ENCODE assay signal across 15 mouse cellular contexts in genomic region chr12:72263213-72264103, GRCm38 (mm10).
A peak's percentile ranks its signal among the peaks of the same experiment; 100 is the strongest.
DNase-seq lines count a peak whose midpoint lies in the region; ATAC-seq lines count a peak whose summit lies in the region.
"Had no signal": no experiment of that assay in that cellular context is flagged by ENCODE, and none has a peak within 500 bp of the region (broad histone marks: within the 10 kb centered on the region; RNA-seq: fewer than 3 reads in every experiment).

No protein-coding gene starts in this region.

- H3K9ac ChIP-seq in heart, embryonic 12.5 days = no peak overlapping the region
- H3K9ac ChIP-seq in neural tube, embryonic 13.5 days = no peak overlapping the region
- no peak overlapping the region for H3K9ac ChIP-seq in hindbrain, embryonic 14.5 days
- H3K9ac ChIP-seq in neural tube, embryonic 14.5 days (replicated peaks; ENCODE audit: low read depth, low read length) = no peak overlapping the region
- H3K9ac ChIP-seq: embryonic facial prominence, embryonic 13.5 days; limb, embryonic 15.5 days had no signal

- no peak for ATAC-seq in heart, embryonic 12.5 days (ENCODE audit: insufficient number of reproducible peaks, low FRiP score)
- ATAC-seq in neural tube, embryonic 13.5 days (ENCODE audit: low read depth) = peak; percentile 61; the same call in 1 of the 2 replicates
- no peak for ATAC-seq in hindbrain, embryonic 14.5 days (ENCODE audit: low FRiP score)
- ATAC-seq in neural tube, embryonic 14.5 days (ENCODE audit: low read depth) = no peak

- no peak overlapping the region for H3K4me3 ChIP-seq in heart, embryonic 12.5 days
- H3K4me3 ChIP-seq in neural tube, embryonic 13.5 days = no peak overlapping the region
- no peak overlapping the region for H3K4me3 ChIP-seq in hindbrain, embryonic 14.5 days (replicated peaks; ENCODE audit: low read length)
- H3K4me3 ChIP-seq in neural tube, embryonic 14.5 days (ENCODE audit: low read depth, low read length) = no peak overlapping the region
- H3K4me3 ChIP-seq: embryonic facial prominence, embryonic 13.5 days; limb, embryonic 15.5 days had no signal

- H3K4me2 ChIP-seq in heart, embryonic 12.5 days = 0 out of 2 replicates have a peak overlapping the region, but pooled peaks have one; percentile 10
- H3K4me2 ChIP-seq in neural tube, embryonic 13.5 days = no peak overlapping the region
- no peak overlapping the region for H3K4me2 ChIP-seq in hindbrain, embryonic 14.5 days (replicated peaks)
- no peak overlapping the region for H3K4me2 ChIP-seq in neural tube, embryonic 14.5 days (ENCODE audit: low read depth, low read length)
- H3K4me2 ChIP-seq: embryonic facial prominence, embryonic 13.5 days; limb, embryonic 15.5 days had no signal

- H3K4me1 ChIP-seq in heart, embryonic 12.5 days (replicated peaks) = peaks cover 5% of the 10 kb centered on the region
- peaks cover 29% of the 10 kb centered on the region for H3K4me1 ChIP-seq in neural tube, embryonic 13.5 days (replicated peaks)
- H3K4me1 ChIP-seq in hindbrain, embryonic 14.5 days (replicated peaks; ENCODE audit: control insufficient read depth, insufficient read depth, low read length) = peaks cover 23% of the 10 kb centered on the region
- peaks cover 10% of the 10 kb centered on the region; the same call in 1 of the 2 replicates for H3K4me1 ChIP-seq in neural tube, embryonic 14.5 days (ENCODE audit: control insufficient read depth, insufficient read depth, low read length)
- H3K4me1 ChIP-seq: embryonic facial prominence, embryonic 13.5 days; limb, embryonic 15.5 days had no signal

- WGBS in heart, embryonic 12.5 days = 40% methylated on average over 12 of the region's 12 CpGs
- 75% methylated on average over 12 of the region's 12 CpGs for WGBS in neural tube, embryonic 13.5 days
- WGBS in hindbrain, embryonic 14.5 days = 64% methylated on average over 12 of the region's 12 CpGs
- 73% methylated on average over 12 of the region's 12 CpGs for WGBS in neural tube, embryonic 14.5 days

- H3K27me3 ChIP-seq in heart, embryonic 12.5 days (replicated peaks) = no peaks in the 10 kb centered on the region
- H3K27me3 ChIP-seq in neural tube, embryonic 13.5 days = no peaks in the 10 kb centered on the region
- H3K27me3 ChIP-seq in hindbrain, embryonic 14.5 days (ENCODE audit: control insufficient read depth, insufficient read depth, low read length) = no peaks in the 10 kb centered on the region
- no peaks in the 10 kb centered on the region for H3K27me3 ChIP-seq in neural tube, embryonic 14.5 days (ENCODE audit: control insufficient read depth, insufficient read depth, low read length)
- H3K27me3 ChIP-seq: embryonic facial prominence, embryonic 13.5 days; limb, embryonic 15.5 days had no signal

- H3K36me3 ChIP-seq in heart, embryonic 12.5 days = no peaks in the 10 kb centered on the region
- H3K36me3 ChIP-seq in neural tube, embryonic 13.5 days = no peaks in the 10 kb centered on the region
- no peaks in the 10 kb centered on the region for H3K36me3 ChIP-seq in hindbrain, embryonic 14.5 days (replicated peaks; ENCODE audit: control insufficient read depth, insufficient read depth)
- no peaks in the 10 kb centered on the region for H3K36me3 ChIP-seq in neural tube, embryonic 14.5 days (ENCODE audit: control insufficient read depth, insufficient read depth, low read length)
- H3K36me3 ChIP-seq: embryonic facial prominence, embryonic 13.5 days; limb, embryonic 15.5 days had no signal

- H3K9me3 ChIP-seq in heart, embryonic 12.5 days (replicated peaks) = peaks cover 11% of the 10 kb centered on the region; the same call in 1 of the 2 replicates
- no peaks in the 10 kb centered on the region for H3K9me3 ChIP-seq in neural tube, embryonic 13.5 days
- no peaks in the 10 kb centered on the region for H3K9me3 ChIP-seq in hindbrain, embryonic 14.5 days (ENCODE audit: control insufficient read depth, low read length)
- H3K9me3 ChIP-seq in neural tube, embryonic 14.5 days (ENCODE audit: control insufficient read depth, low read length) = no peaks in the 10 kb centered on the region
- H3K9me3 ChIP-seq: embryonic facial prominence, embryonic 13.5 days; limb, embryonic 15.5 days had no signal

- H3K27ac ChIP-seq in heart, embryonic 12.5 days (ENCODE audit: poor library complexity, severe bottlenecking) = peak overlapping the region; percentile 39; the same call in 1 of the 2 replicates
- H3K27ac ChIP-seq in neural tube, embryonic 13.5 days (replicated peaks) = peak overlapping the region; percentile 46
- H3K27ac ChIP-seq in hindbrain, embryonic 14.5 days = peak overlapping the region; percentile 86
- peak overlapping the region; percentile 40; the same call in 1 of the 2 replicates for H3K27ac ChIP-seq in neural tube, embryonic 14.5 days (ENCODE audit: low read depth, low read length)
- H3K27ac ChIP-seq: embryonic facial prominence, embryonic 13.5 days; limb, embryonic 15.5 days had no signal

- DNase-seq in heart, adult 18-20 months = no peak
- no peak for DNase-seq in neural tube, embryonic 10.5 days (ENCODE audit: extremely low spot score, low spot score)
- no peak for DNase-seq in hindbrain, embryonic 14.5 days (ENCODE audit: low spot score)
- DNase-seq in urinary bladder, postnatal 36 days (ENCODE audit: low spot score in 2 of 2) = no peak
- DNase-seq in cerebellum, adult 9-10 months = no peak
- DNase-seq: cerebellum, postnatal 10 days; heart, adult 11 months; kidney, adult 11 months; kidney, postnatal 25 days; thymus, postnatal 25 days had no signal
